Mouse (Mus musculus): ENCODE measurements around the gene Wnt5a. TPM values are rescaled to one million over a fixed set of nuclear protein-coding genes. Genes with fewer than 3 reads are reported as not detected.
A peak's percentile ranks its signal among the peaks of the same experiment; 100 is the strongest.

Wnt5a gene
- 11.8 and 12.0 TPM in 2 replicates for polyA plus RNA-seq (2015; fragmentation: Nextera tagmentation; extraction: Ambion mirVana)

- Histone ChIP-seq H3K27ac (ENCODE audit: low read length) (peak within 1 kb of the TSS; percentile 49), H3K36me3 (ENCODE audit: control insufficient read depth, insufficient read depth) (no peaks in the 10 kb centered on the region), H3K9ac (replicated peaks; ENCODE audit: low read depth, low read length) (peak within 1 kb of the TSS; percentile 63), H3K4me1 (replicated peaks; ENCODE audit: control insufficient read depth, insufficient read depth, low read length) (peaks cover 37% of the 10 kb centered on the region), H3K4me3 (replicated peaks; ENCODE audit: low read length) (peak within 1 kb of the TSS; percentile 55), H3K4me2 (ENCODE audit: low read length) (peak within 1 kb of the TSS; percentile 96), H3K27me3 (replicated peaks; ENCODE audit: control insufficient read depth, insufficient read depth, low read length) (peaks cover 29% of the 10 kb centered on the region), H3K9me3 (ENCODE audit: control insufficient read depth, low read length) (no peaks in the 10 kb centered on the region)
- 3% methylated on average over 50 of the region's 53 CpGs for WGBS
- ATAC-seq: 0 out of 2 replicates have a peak, but pooled peaks have one; percentile 16
Measured at GRCm38 (mm10) chr14:28504101-28505050, at the start of gene Wnt5a. Wnt5a (plus strand) TSS chr14:28504750.

- H3K4me2 ChIP-seq (ENCODE audit: low read length): no peak overlapping the region
- no peak overlapping the region for H3K27ac ChIP-seq (ENCODE audit: low read length)
- WGBS: 41% methylated on average over 7 of the region's 7 CpGs
- H3K4me1 ChIP-seq (replicated peaks; ENCODE audit: control insufficient read depth, insufficient read depth, low read length): no peaks in the 10 kb centered on the region
- no peak for ATAC-seq
- no peaks in the 10 kb centered on the region for H3K36me3 ChIP-seq (ENCODE audit: control insufficient read depth, insufficient read depth)
- no peak overlapping the region for H3K9ac ChIP-seq (replicated peaks; ENCODE audit: low read depth, low read length)
- no peaks in the 10 kb centered on the region for H3K27me3 ChIP-seq (replicated peaks; ENCODE audit: control insufficient read depth, insufficient read depth, low read length)
- H3K4me3 ChIP-seq (replicated peaks; ENCODE audit: low read length): no peak overlapping the region
- no peaks in the 10 kb centered on the region for H3K9me3 ChIP-seq (ENCODE audit: control insufficient read depth, low read length)
Measured at GRCm38 (mm10) chr14:28456372-28457076, 48.0 kb upstream of the Wnt5a start.

- no peaks in the 10 kb centered on the region for H3K9me3 ChIP-seq (ENCODE audit: control insufficient read depth, low read length)
- no peak for ATAC-seq
- H3K4me2 ChIP-seq (ENCODE audit: low read length): no peak overlapping the region
- H3K4me1 ChIP-seq (replicated peaks; ENCODE audit: control insufficient read depth, insufficient read depth, low read length): no peaks in the 10 kb centered on the region
- no peak overlapping the region for H3K27ac ChIP-seq (ENCODE audit: low read length)
- no peaks in the 10 kb centered on the region for H3K36me3 ChIP-seq (ENCODE audit: control insufficient read depth, insufficient read depth)
- no peaks in the 10 kb centered on the region for H3K27me3 ChIP-seq (replicated peaks; ENCODE audit: control insufficient read depth, insufficient read depth, low read length)
- no peak overlapping the region for H3K4me3 ChIP-seq (replicated peaks; ENCODE audit: low read length)
- H3K9ac ChIP-seq (replicated peaks; ENCODE audit: low read depth, low read length): no peak overlapping the region
- WGBS: 76% methylated on average over 3 of the region's 3 CpGs
Measured at GRCm38 (mm10) chr14:28457428-28457827, 47.1 kb upstream of the Wnt5a start.

- H3K27me3 ChIP-seq (replicated peaks; ENCODE audit: control insufficient read depth, insufficient read depth, low read length): peaks cover 10% of the 10 kb centered on the region; the same call in 1 of the 2 replicates
- H3K4me3 ChIP-seq (replicated peaks; ENCODE audit: low read length): no peak overlapping the region
- no peaks in the 10 kb centered on the region for H3K36me3 ChIP-seq (ENCODE audit: control insufficient read depth, insufficient read depth)
- H3K4me2 ChIP-seq (ENCODE audit: low read length): no peak overlapping the region
- no peak overlapping the region for H3K9ac ChIP-seq (replicated peaks; ENCODE audit: low read depth, low read length)
- H3K4me1 ChIP-seq (replicated peaks; ENCODE audit: control insufficient read depth, insufficient read depth, low read length): 0 out of 2 replicates have a peak, but pooled peaks cover 3% of the 10 kb centered on the region
- no peak overlapping the region for H3K27ac ChIP-seq (ENCODE audit: low read length)
- WGBS: 9% methylated on average over 5 of the region's 5 CpGs
- ATAC-seq: no peak
- no peaks in the 10 kb centered on the region for H3K9me3 ChIP-seq (ENCODE audit: control insufficient read depth, low read length)
Measured at GRCm38 (mm10) chr14:28467956-28468355, 36.6 kb upstream of the Wnt5a start.

- H3K4me1 ChIP-seq (replicated peaks; ENCODE audit: control insufficient read depth, insufficient read depth, low read length): peaks cover 5% of the 10 kb centered on the region
- H3K9me3 ChIP-seq (ENCODE audit: control insufficient read depth, low read length): no peaks in the 10 kb centered on the region
- H3K4me3 ChIP-seq (replicated peaks; ENCODE audit: low read length): no peak overlapping the region
- no peak overlapping the region for H3K4me2 ChIP-seq (ENCODE audit: low read length)
- WGBS: 53% methylated on average over 4 of the region's 4 CpGs
- no peak overlapping the region for H3K9ac ChIP-seq (replicated peaks; ENCODE audit: low read depth, low read length)
- H3K27ac ChIP-seq (ENCODE audit: low read length): no peak overlapping the region
- H3K36me3 ChIP-seq (ENCODE audit: control insufficient read depth, insufficient read depth): no peaks in the 10 kb centered on the region
- H3K27me3 ChIP-seq (replicated peaks; ENCODE audit: control insufficient read depth, insufficient read depth, low read length): peaks cover 8% of the 10 kb centered on the region; the same call in 1 of the 2 replicates
- no peak for ATAC-seq
Measured at GRCm38 (mm10) chr14:28469696-28470095, 34.9 kb upstream of the Wnt5a start.

GRCm38 (mm10) chr14:28470212-28470611 lies 34.3 kb upstream of the Wnt5a start:
- H3K4me1 ChIP-seq (replicated peaks; ENCODE audit: control insufficient read depth, insufficient read depth, low read length): peaks cover 10% of the 10 kb centered on the region
- H3K4me2 ChIP-seq (ENCODE audit: low read length): no peak overlapping the region
- H3K27ac ChIP-seq (ENCODE audit: low read length): no peak overlapping the region
- H3K9ac ChIP-seq (replicated peaks; ENCODE audit: low read depth, low read length): no peak overlapping the region
- no peak for ATAC-seq
- 69% methylated on average over 6 of the region's 6 CpGs for WGBS
- peaks cover 8% of the 10 kb centered on the region; the same call in 1 of the 2 replicates for H3K27me3 ChIP-seq (replicated peaks; ENCODE audit: control insufficient read depth, insufficient read depth, low read length)
- no peaks in the 10 kb centered on the region for H3K9me3 ChIP-seq (ENCODE audit: control insufficient read depth, low read length)
- H3K4me3 ChIP-seq (replicated peaks; ENCODE audit: low read length): no peak overlapping the region
- no peaks in the 10 kb centered on the region for H3K36me3 ChIP-seq (ENCODE audit: control insufficient read depth, insufficient read depth)

- Histone ChIP-seq H3K4me2 (ENCODE audit: low read length) (no peak overlapping the region; the same call in 1 of the 2 replicates), H3K9me3 (ENCODE audit: control insufficient read depth, low read length) (no peaks in the 10 kb centered on the region), H3K36me3 (ENCODE audit: control insufficient read depth, insufficient read depth) (no peaks in the 10 kb centered on the region), H3K4me3 (replicated peaks; ENCODE audit: low read length) (no peak overlapping the region), H3K9ac (replicated peaks; ENCODE audit: low read depth, low read length) (no peak overlapping the region), H3K4me1 (replicated peaks; ENCODE audit: control insufficient read depth, insufficient read depth, low read length) (peaks cover 14% of the 10 kb centered on the region), H3K27me3 (replicated peaks; ENCODE audit: control insufficient read depth, insufficient read depth, low read length) (0 out of 2 replicates have a peak, but pooled peaks cover 2% of the 10 kb centered on the region), H3K27ac (ENCODE audit: low read length) (peak overlapping the region; percentile 39)
- ATAC-seq: peak; percentile 94
- WGBS: 17% methylated on average over 3 of the region's 3 CpGs
Measured at GRCm38 (mm10) chr14:28475012-28475411, 29.5 kb upstream of the Wnt5a start.

GRCm38 (mm10) chr14:28475421-28475820 lies 29.1 kb upstream of the Wnt5a start:
- H3K4me3 ChIP-seq (replicated peaks; ENCODE audit: low read length): no peak overlapping the region
- H3K4me2 ChIP-seq (ENCODE audit: low read length): peak overlapping the region; percentile 20; the same call in 1 of the 2 replicates
- no peaks in the 10 kb centered on the region for H3K36me3 ChIP-seq (ENCODE audit: control insufficient read depth, insufficient read depth)
- H3K9ac ChIP-seq (replicated peaks; ENCODE audit: low read depth, low read length): 0 out of 2 replicates have a peak overlapping the region, but pooled peaks have one; percentile 15
- peak; percentile 73 for ATAC-seq
- WGBS: 17% methylated on average over 7 of the region's 7 CpGs
- H3K27me3 ChIP-seq (replicated peaks; ENCODE audit: control insufficient read depth, insufficient read depth, low read length): 0 out of 2 replicates have a peak, but pooled peaks cover 2% of the 10 kb centered on the region
- H3K4me1 ChIP-seq (replicated peaks; ENCODE audit: control insufficient read depth, insufficient read depth, low read length): peaks cover 14% of the 10 kb centered on the region
- H3K27ac ChIP-seq (ENCODE audit: low read length): peak overlapping the region; percentile 39
- H3K9me3 ChIP-seq (ENCODE audit: control insufficient read depth, low read length): no peaks in the 10 kb centered on the region

- 27% methylated on average over 3 of the region's 3 CpGs for WGBS
Measured at GRCm38 (mm10) chr14:28476746-28477145, 27.8 kb upstream of the Wnt5a start.

More at GRCm38 (mm10) chr14:28476746-28477145, 27.8 kb upstream of the Wnt5a start:
- peaks cover 14% of the 10 kb centered on the region for H3K4me1 ChIP-seq (replicated peaks; ENCODE audit: control insufficient read depth, insufficient read depth, low read length)
- no peak overlapping the region for H3K9ac ChIP-seq (replicated peaks; ENCODE audit: low read depth, low read length)
- no peak overlapping the region for H3K27ac ChIP-seq (ENCODE audit: low read length)
- H3K27me3 ChIP-seq (replicated peaks; ENCODE audit: control insufficient read depth, insufficient read depth, low read length): no peaks in the 10 kb centered on the region
- ATAC-seq: no peak
- H3K36me3 ChIP-seq (ENCODE audit: control insufficient read depth, insufficient read depth): no peaks in the 10 kb centered on the region
- no peak overlapping the region for H3K4me3 ChIP-seq (replicated peaks; ENCODE audit: low read length)
- no peaks in the 10 kb centered on the region for H3K9me3 ChIP-seq (ENCODE audit: control insufficient read depth, low read length)
- no peak overlapping the region for H3K4me2 ChIP-seq (ENCODE audit: low read length)

All from forebrain, embryonic 16.5 days (tissue).